In the genomic region with DNA sequence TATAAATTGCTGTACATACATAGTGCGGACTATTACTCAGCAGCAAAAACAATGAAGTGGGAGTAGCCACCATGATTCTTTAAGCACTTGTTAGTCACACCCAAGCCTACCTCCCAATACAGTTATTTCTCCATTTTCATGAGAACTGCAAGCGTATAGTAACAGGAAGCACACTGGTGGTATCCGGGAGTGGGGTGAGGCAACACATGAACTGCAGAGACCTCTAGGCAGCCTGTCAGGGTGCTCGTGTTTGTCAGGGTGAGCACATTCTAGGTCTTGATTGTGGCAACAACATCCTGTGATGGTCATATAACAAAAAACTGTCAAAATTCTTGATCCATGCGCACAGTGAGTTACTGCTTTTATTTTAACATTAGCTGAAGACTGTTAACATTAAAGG, we compare ENCODE assay signal across 12 mouse cellular contexts.
DNase-seq lines count a peak whose midpoint lies in the region; ATAC-seq and TF ChIP-seq lines count a peak whose summit lies in the region.
"Had no signal": no experiment of that assay in that cellular context is flagged by ENCODE, and none has a peak within 500 bp of the region (broad histone marks: within the 10 kb centered on the region; RNA-seq: fewer than 3 reads in every experiment).

No protein-coding gene starts in this region.

- no peak; the same call in 1 of the 2 replicates for ATAC-seq in lung, postnatal 0 days
- no peak for ATAC-seq in intestine, embryonic 16.5 days
- ATAC-seq: midbrain, embryonic 15.5 days had no signal

- no peak overlapping the region for H3K27ac ChIP-seq in lung, postnatal 0 days (ENCODE audit: low read length)
- 0 out of 2 replicates have a peak overlapping the region, but pooled peaks have one; percentile 41 for H3K27ac ChIP-seq in cortical plate, adult 2 months (ENCODE audit: insufficient read depth, low read length)
- H3K27ac ChIP-seq in macrophage = peak overlapping the region; percentile 27; the same call in 1 of the 2 replicates
- no peak overlapping the region for H3K27ac ChIP-seq in intestine, embryonic 16.5 days (ENCODE audit: low read length)
- H3K27ac ChIP-seq: midbrain, embryonic 15.5 days had no signal

- DNase-seq in lung, postnatal 0 days (ENCODE audit: low spot score) = peak; percentile 37
- DNase-seq in lung, adult 2 months = no peak
- peak; percentile 33 for DNase-seq in thymus, postnatal 25 days
- DNase-seq in layer of hippocampus, adult 9-10 months (ENCODE audit: low spot score) = no peak
- no peak for DNase-seq in frontal cortex, postnatal 10 days (ENCODE audit: low spot score in 2 of 2)
- DNase-seq: B cell, adult 2 months; cerebellum, adult 9-10 months; kidney, postnatal 4 days had no signal

- no peaks in the 10 kb centered on the region for H3K9me3 ChIP-seq in lung, postnatal 0 days (ENCODE audit: low read length)
- H3K9me3 ChIP-seq in intestine, embryonic 16.5 days (ENCODE audit: control insufficient read depth, low read length) = no peaks in the 10 kb centered on the region
- H3K9me3 ChIP-seq: midbrain, embryonic 15.5 days had no signal

- TF ChIP-seq POLR2A in lung, adult 2 months (IDR thresholded peaks at IDR 0.05; ENCODE audit: borderline replicate concordance, extremely low read depth, low read depth, low read length) = no peak
- no peak for TF ChIP-seq POLR2A in cortical plate, adult 2 months (IDR thresholded peaks at IDR 0.05; ENCODE audit: extremely low read depth, insufficient read depth, low read length)

- 81% methylated on average over 5 of the region's 5 CpGs for WGBS in lung, postnatal 0 days
- WGBS in lung, adult 2 months = 74% methylated on average over 5 of the region's 5 CpGs
- 17% methylated on average over 5 of the region's 5 CpGs for WGBS in macrophage (ENCODE audit: missing documents)
- WGBS in intestine, embryonic 16.5 days = 85% methylated on average over 5 of the region's 5 CpGs

- no peak overlapping the region for H3K9ac ChIP-seq in lung, postnatal 0 days (replicated peaks; ENCODE audit: low read depth)
- H3K9ac ChIP-seq in intestine, embryonic 16.5 days (ENCODE audit: low read depth, low read length) = no peak overlapping the region
- H3K9ac ChIP-seq: midbrain, embryonic 15.5 days had no signal

- H3K4me2 ChIP-seq in lung, postnatal 0 days (replicated peaks; ENCODE audit: low read depth, low read length) = no peak overlapping the region
- H3K4me2 ChIP-seq in intestine, embryonic 16.5 days (ENCODE audit: low read depth, low read length) = no peak overlapping the region
- H3K4me2 ChIP-seq: midbrain, embryonic 15.5 days had no signal

- no peak overlapping the region for H3K4me3 ChIP-seq in lung, postnatal 0 days (ENCODE audit: low read depth, low read length)
- no peak overlapping the region for H3K4me3 ChIP-seq in lung, adult 2 months (replicated peaks; ENCODE audit: extremely low read depth, low read depth, low read length)
- no peak overlapping the region for H3K4me3 ChIP-seq in cortical plate, adult 2 months (ENCODE audit: insufficient read depth, low read length)
- no peak overlapping the region for H3K4me3 ChIP-seq in macrophage (ENCODE audit: inconsistent target)
- H3K4me3 ChIP-seq in intestine, embryonic 16.5 days (ENCODE audit: low read length) = no peak overlapping the region
- H3K4me3 ChIP-seq: midbrain, embryonic 15.5 days had no signal

- no peak for TF ChIP-seq CTCF in lung, postnatal 0 days (IDR thresholded peaks at IDR 0.05)
- TF ChIP-seq CTCF in lung, adult 2 months (IDR thresholded peaks at IDR 0.05; ENCODE audit: insufficient read depth, low read length) = no peak
- no peak for TF ChIP-seq CTCF in cortical plate, adult 2 months (IDR thresholded peaks at IDR 0.05; ENCODE audit: extremely low read depth, insufficient read depth, low read length)

- H3K79me2 ChIP-seq in macrophage (ENCODE audit: inconsistent target) = no peaks in the 10 kb centered on the region

- no peak for TF ChIP-seq EP300 in lung, postnatal 0 days (IDR thresholded peaks at IDR 0.05)

- 0 out of 2 replicates have a peak, but pooled peaks cover 3% of the 10 kb centered on the region for H3K4me1 ChIP-seq in lung, postnatal 0 days (ENCODE audit: insufficient read depth, low read depth, low read length)
- H3K4me1 ChIP-seq in lung, adult 2 months (ENCODE audit: control insufficient read depth, insufficient read depth, low read length) = no peaks in the 10 kb centered on the region; the same call in 1 of the 2 replicates
- H3K4me1 ChIP-seq in cortical plate, adult 2 months (ENCODE audit: control insufficient read depth, insufficient read depth, low read length) = peaks cover 9% of the 10 kb centered on the region; the same call in 1 of the 2 replicates
- H3K4me1 ChIP-seq in intestine, embryonic 16.5 days (ENCODE audit: control insufficient read depth, insufficient read depth, low read length) = peaks cover 6% of the 10 kb centered on the region
- H3K4me1 ChIP-seq: midbrain, embryonic 15.5 days had no signal

- no peaks in the 10 kb centered on the region; the same call in 1 of the 2 replicates for H3K36me3 ChIP-seq in lung, postnatal 0 days (ENCODE audit: insufficient read depth, low read length)
- H3K36me3 ChIP-seq in macrophage (ENCODE audit: inconsistent target) = peaks cover 12% of the 10 kb centered on the region; the same call in 1 of the 2 replicates
- H3K36me3 ChIP-seq in intestine, embryonic 16.5 days (ENCODE audit: control insufficient read depth, insufficient read depth, low read length) = 0 out of 2 replicates have a peak, but pooled peaks cover 2% of the 10 kb centered on the region
- H3K36me3 ChIP-seq: midbrain, embryonic 15.5 days had no signal

- H3K27me3 ChIP-seq in lung, postnatal 0 days (replicated peaks; ENCODE audit: insufficient read depth, low read length) = no peaks in the 10 kb centered on the region
- no peaks in the 10 kb centered on the region for H3K27me3 ChIP-seq in intestine, embryonic 16.5 days (replicated peaks; ENCODE audit: control insufficient read depth, insufficient read depth, low read length)
- H3K27me3 ChIP-seq: midbrain, embryonic 15.5 days had no signal

Comparison
In these comparisons a context has a peak if more than half of its experiments do, and no peak if none do; other contexts are left out.
1. DNase-seq: peak in lung, postnatal 0 days (single experiment) and thymus, postnatal 25 days (single experiment); none in lung, adult 2 months (single experiment), layer of hippocampus, adult 9-10 months (single experiment) and frontal cortex, postnatal 10 days (0 of 2).
2. H3K27ac ChIP-seq: peak in cortical plate, adult 2 months (single experiment) and macrophage (single experiment); none in lung, postnatal 0 days (single experiment) and intestine, embryonic 16.5 days (single experiment).